Mouse (Mus musculus): Measurements from ENCODE around the gene Pde4b. TPM values are rescaled to one million over a fixed set of nuclear protein-coding genes. Genes with fewer than 3 reads are reported as not detected.

The Pde4b gene
- polyA plus RNA-seq, 1 experiment from 2014 or later: 43.4 TPM

GRCm38 (mm10) chr4:102254466-102255294 lies 167.3 kb downstream of the Pde4b start:
- Histone ChIP-seq H3K27me3 (replicated peaks; ENCODE audit: control insufficient read depth, insufficient read depth, low read length) (no peaks in the 10 kb centered on the region), H3K9ac (ENCODE audit: low read depth, low read length) (peak overlapping the region; percentile 62), H3K4me1 (ENCODE audit: control insufficient read depth, insufficient read depth, low read depth, low read length) (peaks cover 5% of the 10 kb centered on the region; the same call in 1 of the 2 replicates), H3K27ac (ENCODE audit: low read depth, low read length) (peak overlapping the region; percentile 87), H3K36me3 (ENCODE audit: control insufficient read depth, insufficient read depth, low read length) (no peaks in the 10 kb centered on the region), H3K4me2 (ENCODE audit: low read length) (peak overlapping the region; percentile 80), H3K9me3 (ENCODE audit: control insufficient read depth, low read length) (no peaks in the 10 kb centered on the region), H3K4me3 (ENCODE audit: low read length) (peak overlapping the region; percentile 48)
- ATAC-seq: peak; percentile 91
- WGBS: 3% methylated on average over 15 of the region's 15 CpGs

GRCm38 (mm10) chr4:102255295-102255670 lies 167.9 kb downstream of the Pde4b start:
- peak overlapping the region; percentile 87 for H3K27ac ChIP-seq (ENCODE audit: low read depth, low read length)
- peak overlapping the region; percentile 80 for H3K4me2 ChIP-seq (ENCODE audit: low read length)
- no peaks in the 10 kb centered on the region for H3K9me3 ChIP-seq (ENCODE audit: control insufficient read depth, low read length)
- peaks cover 5% of the 10 kb centered on the region; the same call in 1 of the 2 replicates for H3K4me1 ChIP-seq (ENCODE audit: control insufficient read depth, insufficient read depth, low read depth, low read length)
- WGBS: 9% methylated on average over 9 of the region's 9 CpGs
- no peaks in the 10 kb centered on the region for H3K36me3 ChIP-seq (ENCODE audit: control insufficient read depth, insufficient read depth, low read length)
- ATAC-seq: no peak
- no peaks in the 10 kb centered on the region for H3K27me3 ChIP-seq (replicated peaks; ENCODE audit: control insufficient read depth, insufficient read depth, low read length)
- H3K9ac ChIP-seq (ENCODE audit: low read depth, low read length): peak overlapping the region; percentile 62
- peak overlapping the region; percentile 48 for H3K4me3 ChIP-seq (ENCODE audit: low read length)

GRCm38 (mm10) chr4:102256170-102256960 lies 169.0 kb downstream of the Pde4b start:
- Histone ChIP-seq H3K27ac (ENCODE audit: low read depth, low read length) (no peak overlapping the region), H3K9me3 (ENCODE audit: control insufficient read depth, low read length) (no peaks in the 10 kb centered on the region), H3K36me3 (ENCODE audit: control insufficient read depth, insufficient read depth, low read length) (no peaks in the 10 kb centered on the region), H3K4me1 (ENCODE audit: control insufficient read depth, insufficient read depth, low read depth, low read length) (peaks cover 5% of the 10 kb centered on the region; the same call in 1 of the 2 replicates), H3K27me3 (replicated peaks; ENCODE audit: control insufficient read depth, insufficient read depth, low read length) (no peaks in the 10 kb centered on the region), H3K4me2 (ENCODE audit: low read length) (peak overlapping the region; percentile 48), H3K9ac (ENCODE audit: low read depth, low read length) (peak overlapping the region; percentile 17; the same call in 1 of the 2 replicates), H3K4me3 (ENCODE audit: low read length) (peak overlapping the region; percentile 32)
- 48% methylated on average over 6 of the region's 6 CpGs for WGBS
- peak; percentile 38; the same call in 1 of the 2 replicates for ATAC-seq

GRCm38 (mm10) chr4:102260216-102260615 lies 172.9 kb downstream of the Pde4b start:
- Histone ChIP-seq H3K9me3 (ENCODE audit: control insufficient read depth, low read length) (no peaks in the 10 kb centered on the region), H3K4me2 (ENCODE audit: low read length) (no peak overlapping the region), H3K27me3 (replicated peaks; ENCODE audit: control insufficient read depth, insufficient read depth, low read length) (no peaks in the 10 kb centered on the region), H3K9ac (ENCODE audit: low read depth, low read length) (no peak overlapping the region), H3K36me3 (ENCODE audit: control insufficient read depth, insufficient read depth, low read length) (no peaks in the 10 kb centered on the region), H3K4me3 (ENCODE audit: low read length) (no peak overlapping the region), H3K27ac (ENCODE audit: low read depth, low read length) (no peak overlapping the region), H3K4me1 (ENCODE audit: control insufficient read depth, insufficient read depth, low read depth, low read length) (no peaks in the 10 kb centered on the region)
- ATAC-seq: peak; percentile 54; the same call in 1 of the 2 replicates

- Histone ChIP-seq H3K4me2 (ENCODE audit: low read length) (no peak overlapping the region), H3K9me3 (ENCODE audit: control insufficient read depth, low read length) (no peaks in the 10 kb centered on the region), H3K4me1 (ENCODE audit: control insufficient read depth, insufficient read depth, low read depth, low read length) (no peaks in the 10 kb centered on the region), H3K4me3 (ENCODE audit: low read length) (no peak overlapping the region), H3K36me3 (ENCODE audit: control insufficient read depth, insufficient read depth, low read length) (no peaks in the 10 kb centered on the region), H3K9ac (ENCODE audit: low read depth, low read length) (no peak overlapping the region), H3K27ac (ENCODE audit: low read depth, low read length) (no peak overlapping the region), H3K27me3 (replicated peaks; ENCODE audit: control insufficient read depth, insufficient read depth, low read length) (no peaks in the 10 kb centered on the region)
- ATAC-seq: no peak
- WGBS: 91% methylated on average over 3 of the region's 3 CpGs
Measured at GRCm38 (mm10) chr4:102272313-102272712, 185.0 kb downstream of the Pde4b start.

- no peak overlapping the region for H3K4me3 ChIP-seq (ENCODE audit: low read length)
- no peaks in the 10 kb centered on the region for H3K9me3 ChIP-seq (ENCODE audit: control insufficient read depth, low read length)
- no peaks in the 10 kb centered on the region for H3K4me1 ChIP-seq (ENCODE audit: control insufficient read depth, insufficient read depth, low read depth, low read length)
- no peak overlapping the region for H3K9ac ChIP-seq (ENCODE audit: low read depth, low read length)
- no peaks in the 10 kb centered on the region for H3K36me3 ChIP-seq (ENCODE audit: control insufficient read depth, insufficient read depth, low read length)
- no peak overlapping the region for H3K27ac ChIP-seq (ENCODE audit: low read depth, low read length)
- 78% methylated on average over 4 of the region's 4 CpGs for WGBS
- ATAC-seq: no peak
- H3K4me2 ChIP-seq (ENCODE audit: low read length): no peak overlapping the region
- H3K27me3 ChIP-seq (replicated peaks; ENCODE audit: control insufficient read depth, insufficient read depth, low read length): no peaks in the 10 kb centered on the region
Measured at GRCm38 (mm10) chr4:102272749-102273148, 185.4 kb downstream of the Pde4b start.

- H3K27ac ChIP-seq (ENCODE audit: low read depth, low read length): no peak overlapping the region
- no peaks in the 10 kb centered on the region for H3K27me3 ChIP-seq (replicated peaks; ENCODE audit: control insufficient read depth, insufficient read depth, low read length)
- no peaks in the 10 kb centered on the region for H3K9me3 ChIP-seq (ENCODE audit: control insufficient read depth, low read length)
- WGBS: 69% methylated on average over 4 of the region's 4 CpGs
- no peak overlapping the region for H3K4me2 ChIP-seq (ENCODE audit: low read length)
- H3K4me1 ChIP-seq (ENCODE audit: control insufficient read depth, insufficient read depth, low read depth, low read length): no peaks in the 10 kb centered on the region
- no peak overlapping the region for H3K4me3 ChIP-seq (ENCODE audit: low read length)
- no peak overlapping the region for H3K9ac ChIP-seq (ENCODE audit: low read depth, low read length)
- H3K36me3 ChIP-seq (ENCODE audit: control insufficient read depth, insufficient read depth, low read length): no peaks in the 10 kb centered on the region
- ATAC-seq: no peak
Measured at GRCm38 (mm10) chr4:102275716-102276115, 188.4 kb downstream of the Pde4b start.

GRCm38 (mm10) chr4:102278958-102279357 lies 191.6 kb downstream of the Pde4b start:
- Histone ChIP-seq H3K4me1 (ENCODE audit: control insufficient read depth, insufficient read depth, low read depth, low read length) (no peaks in the 10 kb centered on the region), H3K4me3 (ENCODE audit: low read length) (no peak overlapping the region), H3K27ac (ENCODE audit: low read depth, low read length) (no peak overlapping the region), H3K36me3 (ENCODE audit: control insufficient read depth, insufficient read depth, low read length) (no peaks in the 10 kb centered on the region), H3K9ac (ENCODE audit: low read depth, low read length) (no peak overlapping the region), H3K4me2 (ENCODE audit: low read length) (no peak overlapping the region), H3K27me3 (replicated peaks; ENCODE audit: control insufficient read depth, insufficient read depth, low read length) (no peaks in the 10 kb centered on the region), H3K9me3 (ENCODE audit: control insufficient read depth, low read length) (no peaks in the 10 kb centered on the region)
- ATAC-seq: no peak
- 75% methylated on average over 2 of the region's 2 CpGs for WGBS

GRCm38 (mm10) chr4:102287172-102287571 lies 199.8 kb downstream of the Pde4b start:
- ATAC-seq: no peak
- H3K36me3 ChIP-seq (ENCODE audit: control insufficient read depth, insufficient read depth, low read length): no peaks in the 10 kb centered on the region
- H3K9ac ChIP-seq (ENCODE audit: low read depth, low read length): no peak overlapping the region
- H3K27me3 ChIP-seq (replicated peaks; ENCODE audit: control insufficient read depth, insufficient read depth, low read length): no peaks in the 10 kb centered on the region
- WGBS: 55% methylated on average over 6 of the region's 6 CpGs
- no peak overlapping the region for H3K27ac ChIP-seq (ENCODE audit: low read depth, low read length)
- H3K4me3 ChIP-seq (ENCODE audit: low read length): no peak overlapping the region
- no peaks in the 10 kb centered on the region for H3K4me1 ChIP-seq (ENCODE audit: control insufficient read depth, insufficient read depth, low read depth, low read length)
- no peaks in the 10 kb centered on the region for H3K9me3 ChIP-seq (ENCODE audit: control insufficient read depth, low read length)
- no peak overlapping the region for H3K4me2 ChIP-seq (ENCODE audit: low read length)
